Mouse (Mus musculus) liver, embryonic 14.5 days (tissue): ENCODE measurements around the gene Aldh3b1.

Experiments
- CTCF ChIP-seq: IDR thresholded peaks from 2 replicates; pipeline ENCODE4 v1.5.1; 2016; ENCODE audit warnings: antibody characterized with exemption, low read depth, control low read depth
- EP300 ChIP-seq: IDR thresholded peaks from 2 replicates; pipeline ENCODE4 v1.6.1; 2016; ENCODE audit warnings: antibody characterized with exemption, low read depth

GRCm38 (mm10) chr19:3902966-3903365 is 26.6 kb downstream of the Aldh3b1 start:
- no peak for TF ChIP-seq CTCF
- no peak for TF ChIP-seq EP300
